Mouse (Mus musculus) gastrocnemius, adult 18-20 months (tissue): ENCODE results near the gene Izumo3. TPM values are rescaled to one million over a fixed set of nuclear protein-coding genes. Genes with fewer than 3 reads are reported as not detected.
"Not testable (repeated sequence)": the region's sequence is repeated elsewhere in the genome, so short reads cannot be mapped to it uniquely, and the experiment has no call there.

ENCODE experiments used
- DNase-seq: peaks from one replicate; pipeline ENCODE4 v3.0.0; 2021; ENCODE audit warnings: low spot score
- long read RNA-seq, 2 experiments: library from polyadenylated mRNA; stranded (forward); transcript quantifications; one replicate each; pipeline ENCODE4 v2.0.0; 2021
- total RNA-seq, 2 experiments: library from RNA; stranded (reverse); gene quantifications; 2 replicates each; pipeline ENCODE4 v1.2.3; 2021

Izumo3 gene
- total RNA-seq: not detected
- long read RNA-seq, experiment 1: 0 reads
- long read RNA-seq, experiment 2: 0 reads

DNA sequence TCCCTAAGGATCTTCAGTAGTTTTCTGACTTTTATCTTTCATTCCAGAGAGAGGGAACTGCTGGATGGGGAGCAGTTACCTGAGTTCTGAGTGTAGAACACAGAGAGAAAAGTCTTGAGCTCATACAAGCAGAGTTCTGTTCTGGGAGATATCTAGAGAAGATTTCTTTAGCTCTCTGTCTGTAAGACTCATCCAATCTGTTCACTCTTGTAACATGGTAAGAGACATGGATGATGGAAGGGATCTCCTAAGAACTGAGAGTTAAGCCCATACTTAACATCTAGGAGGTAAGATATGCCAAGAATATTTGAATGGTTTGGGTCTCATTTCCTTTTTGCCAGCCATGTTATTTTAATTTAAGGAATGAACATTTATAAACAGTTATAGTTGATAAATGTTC, at the start of gene Izumo3:
Gene Izumo3, minus strand, starts transcription at position 101 of the 400 bp plus-strand sequence.
- no peak for DNase-seq

GRCm38 (mm10) chr4:92191649-92192048, 44.6 kb upstream of the Izumo3 start, which contains the start of gene Gm12666:
Gm12666 (minus strand) TSS chr4:92191749.
- DNase-seq: not testable (repeated sequence)

- DNase-seq: no peak
These were observed 5.6 kb upstream of the Izumo3 start for GRCm38 (mm10) chr4:92152646-92153045.

- DNase-seq: no peak
These were observed 35.5 kb downstream of the Izumo3 start for GRCm38 (mm10) chr4:92111390-92111988.

DNA sequence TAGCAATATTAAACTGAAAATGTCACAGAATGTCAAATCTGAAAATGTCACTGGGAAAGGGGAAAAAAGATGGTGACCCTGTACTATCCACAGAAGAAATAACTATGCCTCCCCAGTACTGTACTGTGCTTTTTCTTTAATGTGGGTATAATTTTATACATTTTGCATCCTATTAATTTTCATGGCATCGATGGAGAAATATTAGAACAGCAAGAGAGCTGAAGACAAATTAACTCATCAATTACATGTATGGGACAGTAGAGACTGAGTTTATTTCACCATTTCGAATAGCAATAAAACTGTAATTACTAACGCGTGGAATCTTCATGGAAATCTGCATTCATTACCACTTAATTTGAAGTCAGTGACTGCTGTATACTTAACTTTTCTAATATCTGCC, 49.6 kb downstream of the Izumo3 start:
- no peak for DNase-seq

GRCm38 (mm10) chr4:92095951-92096350, 51.1 kb downstream of the Izumo3 start:
- no peak for DNase-seq

Other genes starting within 250 kb of the Izumo3 start
- gene Gm12666, start 44.5 kb upstream of the Izumo3 start, total RNA-seq: 1 to 10 TPM in 1 of 2 experiments, under 1 TPM in 1; 0.81 to 1.3 TPM